Mouse (Mus musculus): ENCODE results near the gene Tmem130.

DNA sequence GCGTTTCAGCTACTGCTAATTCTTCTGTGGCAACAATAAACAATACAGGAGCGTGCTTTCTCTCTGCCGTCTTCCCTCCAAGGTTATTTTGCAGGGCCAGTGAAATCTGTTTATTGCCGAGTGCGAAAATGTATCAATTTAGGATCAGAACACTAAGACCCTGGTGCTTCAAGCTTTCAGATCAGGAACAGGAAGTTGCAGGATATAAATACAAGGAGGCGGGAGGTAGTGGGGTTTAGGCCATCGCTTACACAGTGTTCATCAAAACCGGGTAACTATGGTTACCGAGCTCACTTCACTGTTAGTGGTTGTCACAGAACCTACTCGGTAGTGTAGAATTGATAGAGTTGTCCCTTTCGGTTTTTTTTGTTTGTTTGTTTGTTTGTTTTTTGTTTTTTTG, 5.0 kb upstream of the Tmem130 start:
- TF ChIP-seq CTCF (IDR thresholded peaks at IDR 0.05; ENCODE audit: borderline replicate concordance, insufficient read depth, low read depth, low read length), result no peak
- no peak for TF ChIP-seq POLR2A (IDR thresholded peaks at IDR 0.05; ENCODE audit: borderline replicate concordance, insufficient read depth, low read length)
